Mouse (Mus musculus): ENCODE data around the gene Uimc1. TPM values are rescaled to one million over a fixed set of nuclear protein-coding genes. Genes with fewer than 3 reads are reported as not detected.
"Not testable (repeated sequence)": the region's sequence is repeated elsewhere in the genome, so short reads cannot be mapped to it uniquely, and the experiment has no call there.

The Uimc1 gene
- polyA plus RNA-seq, 1 experiment: 1.5 TPM

DNA sequence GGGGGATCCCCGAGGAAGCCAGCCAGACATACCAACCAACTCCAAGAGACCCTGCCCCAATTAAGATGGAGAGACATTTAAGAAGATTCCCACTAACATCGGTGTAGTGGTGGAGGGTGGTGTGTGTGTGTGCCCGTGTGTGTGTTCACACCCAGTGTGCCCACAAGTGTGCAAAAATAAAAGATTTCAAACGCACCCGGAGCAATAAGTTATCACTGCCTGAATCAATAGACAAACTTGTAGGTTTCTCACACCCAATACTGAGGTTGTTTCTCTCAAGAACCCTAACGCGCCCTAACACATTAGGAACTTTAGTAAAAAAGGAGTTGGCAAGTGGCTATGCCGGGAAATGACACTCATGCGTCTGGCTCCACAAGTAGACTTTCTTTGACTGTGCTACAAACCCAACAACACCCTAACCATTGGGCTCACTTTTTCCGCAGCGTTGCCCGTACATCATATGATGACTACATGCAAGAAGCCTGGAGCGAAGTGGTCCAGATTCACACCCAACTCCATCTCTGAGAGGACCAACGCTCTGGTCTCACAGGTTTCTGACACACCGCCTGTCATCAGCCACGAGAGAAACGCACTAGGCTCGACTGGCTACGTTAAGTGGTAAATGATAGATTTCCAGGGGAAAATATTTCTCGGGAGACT is 904 bp downstream of the Uimc1 start:
- Histone ChIP-seq H3K36me3 (ENCODE audit: control insufficient read depth, insufficient read depth, low read length) (no peaks in the 10 kb centered on the region), H3K4me1 (ENCODE audit: control insufficient read depth, insufficient read depth, insufficient read length, low read length) (no peaks in the 10 kb centered on the region), H3K27me3 (ENCODE audit: control insufficient read depth, insufficient read depth, low read length) (no peaks in the 10 kb centered on the region), H3K4me3 (ENCODE audit: low read depth, low read length) (peak overlapping the region; percentile 86), H3K27ac (ENCODE audit: insufficient read depth, low read depth, low read length) (peak overlapping the region; percentile 47; the same call in 1 of the 2 replicates)
- TF ChIP-seq POLR2A (IDR thresholded peaks at IDR 0.05; ENCODE audit: low read depth, low read length) (no peak), CTCF (IDR thresholded peaks at IDR 0.05; ENCODE audit: extremely low read depth, insufficient read length, insufficient replicate concordance, low read depth, low read length) (no peak)
- 10% methylated on average over 20 of the region's 20 CpGs for WGBS

DNA sequence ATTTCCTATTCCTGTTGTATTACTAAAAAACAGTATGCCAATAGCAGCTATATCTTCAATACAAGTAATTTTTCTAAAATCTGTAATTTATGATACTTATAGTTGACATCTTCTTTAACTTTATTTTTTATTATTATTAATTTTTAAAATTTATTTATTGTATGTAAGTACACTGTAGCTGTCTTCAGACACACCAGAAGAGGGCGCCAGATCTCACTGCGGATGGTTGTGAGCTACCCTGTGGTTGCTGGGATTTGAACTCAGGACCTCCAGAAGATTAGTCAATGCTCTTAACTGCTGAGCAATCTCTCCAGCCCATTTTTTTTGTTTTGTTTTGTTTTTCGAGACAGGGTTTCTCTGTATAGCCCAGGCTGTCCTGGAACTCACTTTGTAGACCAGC is 2.3 kb downstream of the Uimc1 start:
- H3K27me3 ChIP-seq (ENCODE audit: control insufficient read depth, insufficient read depth, low read length); H3K36me3 ChIP-seq (ENCODE audit: control insufficient read depth, insufficient read depth, low read length); H3K27ac ChIP-seq (ENCODE audit: insufficient read depth, low read depth, low read length); H3K4me1 ChIP-seq (ENCODE audit: control insufficient read depth, insufficient read depth, insufficient read length, low read length); H3K4me3 ChIP-seq (ENCODE audit: low read depth, low read length): not testable (repeated sequence)
- peak; percentile 19; the same call in 1 of the 2 replicates for TF ChIP-seq CTCF (IDR thresholded peaks at IDR 0.05; ENCODE audit: extremely low read depth, insufficient read length, insufficient replicate concordance, low read depth, low read length)
- 93% methylated on average over 3 of the region's 3 CpGs for WGBS

DNA sequence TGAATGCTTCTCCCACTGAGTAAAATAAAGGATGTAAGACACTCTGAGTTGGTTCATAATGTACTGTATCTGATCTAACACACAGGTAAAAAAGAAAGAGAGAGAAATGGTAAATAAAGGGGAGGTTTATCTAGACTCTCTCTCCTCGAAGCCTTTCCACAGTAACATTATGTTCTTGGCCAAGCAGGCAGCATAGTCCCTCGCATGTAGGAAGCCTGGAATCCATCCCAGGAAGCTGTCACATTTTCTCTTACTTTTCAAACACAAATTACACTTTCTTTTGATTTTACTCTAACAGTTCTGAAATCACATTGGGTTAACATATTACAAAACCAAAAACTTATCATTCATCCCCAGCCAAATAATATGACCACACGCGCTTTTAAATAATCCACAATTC is 7.5 kb downstream of the Uimc1 start:
- no peak for TF ChIP-seq CTCF (IDR thresholded peaks at IDR 0.05; ENCODE audit: extremely low read depth, insufficient read length, insufficient replicate concordance, low read depth, low read length)
- TF ChIP-seq POLR2A (IDR thresholded peaks at IDR 0.05; ENCODE audit: low read depth, low read length): no peak
- no peak overlapping the region for H3K4me3 ChIP-seq (ENCODE audit: low read depth, low read length)
- H3K36me3 ChIP-seq (ENCODE audit: control insufficient read depth, insufficient read depth, low read length): peaks cover 15% of the 10 kb centered on the region
- H3K27me3 ChIP-seq (ENCODE audit: control insufficient read depth, insufficient read depth, low read length): no peaks in the 10 kb centered on the region
- no peaks in the 10 kb centered on the region for H3K4me1 ChIP-seq (ENCODE audit: control insufficient read depth, insufficient read depth, insufficient read length, low read length)
- H3K27ac ChIP-seq (ENCODE audit: insufficient read depth, low read depth, low read length): no peak overlapping the region
- WGBS: 76% methylated on average over 4 of the region's 4 CpGs

DNA sequence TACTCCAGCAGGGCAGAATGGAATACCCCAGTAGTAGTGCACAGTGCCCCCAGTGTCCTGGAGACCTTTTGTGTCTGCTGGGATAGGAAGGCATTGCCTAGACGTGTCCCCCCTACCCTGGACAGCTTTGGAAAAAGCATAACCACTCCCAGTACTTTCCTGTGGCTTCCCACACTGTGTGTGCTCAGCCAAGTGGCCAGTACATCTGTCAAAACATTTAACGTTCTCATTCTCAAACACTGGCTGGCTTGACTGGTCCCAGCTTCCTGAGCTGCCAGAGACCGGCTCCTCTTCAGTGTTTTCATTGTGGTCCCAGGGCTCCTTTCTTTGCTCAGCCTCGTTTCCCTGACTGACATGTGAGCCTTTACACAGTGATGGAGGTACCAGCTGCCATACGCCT is 24.5 kb downstream of the Uimc1 start:
- WGBS: 71% methylated on average over 5 of the region's 5 CpGs
- no peak overlapping the region for H3K27ac ChIP-seq (ENCODE audit: insufficient read depth, low read depth, low read length)
- TF ChIP-seq POLR2A (IDR thresholded peaks at IDR 0.05; ENCODE audit: low read depth, low read length) (no peak), CTCF (IDR thresholded peaks at IDR 0.05; ENCODE audit: extremely low read depth, insufficient read length, insufficient replicate concordance, low read depth, low read length) (no peak)
- no peaks in the 10 kb centered on the region for H3K27me3 ChIP-seq (ENCODE audit: control insufficient read depth, insufficient read depth, low read length)
- H3K36me3 ChIP-seq (ENCODE audit: control insufficient read depth, insufficient read depth, low read length): peaks cover 24% of the 10 kb centered on the region
- H3K4me3 ChIP-seq (ENCODE audit: low read depth, low read length): no peak overlapping the region
- H3K4me1 ChIP-seq (ENCODE audit: control insufficient read depth, insufficient read depth, insufficient read length, low read length): no peaks in the 10 kb centered on the region

DNA sequence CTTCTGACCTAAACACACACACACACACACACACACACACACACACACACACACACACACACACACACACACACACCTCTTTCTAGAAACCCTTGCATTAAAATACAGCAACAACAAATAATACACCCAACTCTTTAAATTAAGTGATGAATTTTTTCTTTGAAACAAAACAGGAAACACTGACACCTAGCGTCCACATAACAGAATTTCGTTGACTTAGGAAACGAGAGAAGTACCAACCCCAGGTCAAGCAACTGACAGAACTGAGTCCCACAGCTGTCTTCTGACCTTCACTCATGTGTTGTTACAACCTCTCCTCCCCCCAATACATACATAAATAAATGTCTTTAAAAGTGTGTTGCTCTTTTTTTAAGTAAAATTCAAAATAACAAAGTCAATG is 28.8 kb downstream of the Uimc1 start:
- no peak for TF ChIP-seq CTCF (IDR thresholded peaks at IDR 0.05; ENCODE audit: extremely low read depth, insufficient read length, insufficient replicate concordance, low read depth, low read length)
- no peak for TF ChIP-seq POLR2A (IDR thresholded peaks at IDR 0.05; ENCODE audit: low read depth, low read length)
- Histone ChIP-seq H3K27ac (ENCODE audit: insufficient read depth, low read depth, low read length) (no peak overlapping the region), H3K4me1 (ENCODE audit: control insufficient read depth, insufficient read depth, insufficient read length, low read length) (no peaks in the 10 kb centered on the region), H3K36me3 (ENCODE audit: control insufficient read depth, insufficient read depth, low read length) (peaks cover 18% of the 10 kb centered on the region), H3K4me3 (ENCODE audit: low read depth, low read length) (no peak overlapping the region), H3K27me3 (ENCODE audit: control insufficient read depth, insufficient read depth, low read length) (no peaks in the 10 kb centered on the region)
- 8% methylated on average over 3 of the region's 3 CpGs for WGBS

DNA sequence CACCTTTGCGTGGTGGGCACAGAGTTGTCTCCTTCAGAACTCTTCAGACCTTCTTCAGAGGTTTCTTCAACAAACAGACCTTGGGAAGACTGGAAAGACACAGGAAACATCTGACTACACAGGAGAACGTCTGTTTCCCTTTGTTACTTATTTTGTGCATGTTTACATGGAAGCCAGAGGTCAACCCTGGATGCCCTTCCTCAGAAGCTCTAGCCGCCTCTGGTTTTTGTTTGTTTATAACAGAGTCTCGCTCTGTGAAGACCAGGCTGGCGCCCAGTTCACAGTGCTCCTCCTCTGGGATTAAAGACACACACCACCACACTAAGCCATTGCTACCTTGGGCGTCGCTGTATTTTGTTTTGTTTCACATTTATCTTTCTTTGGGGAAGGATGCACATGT is 30.4 kb downstream of the Uimc1 start:
- Histone ChIP-seq H3K27ac (ENCODE audit: insufficient read depth, low read depth, low read length) (no peak overlapping the region), H3K36me3 (ENCODE audit: control insufficient read depth, insufficient read depth, low read length) (peaks cover 10% of the 10 kb centered on the region), H3K4me1 (ENCODE audit: control insufficient read depth, insufficient read depth, insufficient read length, low read length) (no peaks in the 10 kb centered on the region), H3K4me3 (ENCODE audit: low read depth, low read length) (no peak overlapping the region), H3K27me3 (ENCODE audit: control insufficient read depth, insufficient read depth, low read length) (no peaks in the 10 kb centered on the region)
- 77% methylated on average over 7 of the region's 7 CpGs for WGBS
- no peak for TF ChIP-seq POLR2A (IDR thresholded peaks at IDR 0.05; ENCODE audit: low read depth, low read length)
- no peak for TF ChIP-seq CTCF (IDR thresholded peaks at IDR 0.05; ENCODE audit: extremely low read depth, insufficient read length, insufficient replicate concordance, low read depth, low read length)

DNA sequence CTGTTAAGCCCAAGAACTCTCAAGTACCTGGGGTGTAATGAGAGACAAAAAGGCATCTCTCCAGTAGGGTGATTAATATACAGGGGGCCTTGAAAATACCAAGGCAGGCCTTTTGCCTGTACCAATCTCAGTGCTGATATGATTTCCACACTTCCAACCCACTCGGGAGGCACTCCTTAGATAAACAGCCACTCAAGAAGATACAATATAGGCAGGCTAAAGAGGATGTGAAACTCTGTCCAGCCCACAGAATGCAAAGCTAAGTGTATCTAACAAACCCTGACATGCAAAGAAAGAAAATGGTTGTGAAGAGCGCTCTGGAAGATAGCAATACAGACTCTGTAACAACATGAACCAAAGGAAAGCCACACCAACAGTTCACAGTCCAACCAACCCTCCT is 36.8 kb downstream of the Uimc1 start:
- 74% methylated on average over 2 of the region's 2 CpGs for WGBS
- no peak for TF ChIP-seq POLR2A (IDR thresholded peaks at IDR 0.05; ENCODE audit: low read depth, low read length)
- no peak for TF ChIP-seq CTCF (IDR thresholded peaks at IDR 0.05; ENCODE audit: extremely low read depth, insufficient read length, insufficient replicate concordance, low read depth, low read length)
- Histone ChIP-seq H3K4me1 (ENCODE audit: control insufficient read depth, insufficient read depth, insufficient read length, low read length) (no peaks in the 10 kb centered on the region), H3K27me3 (ENCODE audit: control insufficient read depth, insufficient read depth, low read length) (no peaks in the 10 kb centered on the region), H3K36me3 (ENCODE audit: control insufficient read depth, insufficient read depth, low read length) (peaks cover 7% of the 10 kb centered on the region), H3K27ac (ENCODE audit: insufficient read depth, low read depth, low read length) (no peak overlapping the region), H3K4me3 (ENCODE audit: low read depth, low read length) (no peak overlapping the region)
